Mouse (Mus musculus) CH12.LX (cell line): ENCODE measurements around the gene Hoxb5. TPM values are rescaled to one million over a fixed set of nuclear protein-coding genes. Genes with fewer than 3 reads are reported as not detected.

ENCODE experiments used
- DNase-seq: peaks from one replicate; pipeline ENCODE4 v3.0.0-alpha.2; 2013; ENCODE audit errors: extremely low read depth
- H3K27ac ChIP-seq: 2 replicates; pipeline ENCODE4 v1.5.1; 2012; ENCODE audit warnings: low read depth, mild to moderate bottlenecking, control low read depth, moderate library complexity; ENCODE audit not compliant: insufficient read depth
- H3K27me3 ChIP-seq: replicated peaks from 2 replicates; pipeline ENCODE3; 2012; ENCODE audit warnings: inconsistent platforms
- H3K36me3 ChIP-seq, 2 experiments: replicated peaks in 1 of 2; 2 replicates each; pipeline versions ENCODE3 to v1.6.1; 2012; ENCODE audit warnings: inconsistent platforms in 1 of 2, low read length in 1 of 2, mild to moderate bottlenecking in 1 of 2, mixed read lengths in 1 of 2, moderate library complexity in 1 of 2; ENCODE audit not compliant: control insufficient read depth in 1 of 2, insufficient read depth in 1 of 2
- H3K4me1 ChIP-seq, 2 experiments: 2 replicates each; pipeline ENCODE4 v1.6.1; 2012; ENCODE audit warnings: inconsistent platforms in 1 of 2, moderate library complexity in 1 of 2; ENCODE audit not compliant: insufficient read depth in 2 of 2, control insufficient read depth in 1 of 2
- H3K4me2 ChIP-seq: 2 replicates; pipeline ENCODE4 v1.6.1; 2012; ENCODE audit warnings: low read depth, mild to moderate bottlenecking, control low read depth; ENCODE audit not compliant: poor library complexity, insufficient read depth, severe bottlenecking
- H3K4me3 ChIP-seq, 3 experiments: fragments of 150-350 bp in 1 of 3; sonication (generic) in 1 of 3; replicated peaks in 1 of 3; 2 replicates each; pipeline versions ENCODE3 to v1.5.1; 2011 to 2012; ENCODE audit warnings: low read depth in 2 of 3, low read length in 2 of 3, mild to moderate bottlenecking in 2 of 3, moderate library complexity in 2 of 3, control low read depth in 1 of 3, improper control_type of control experiment in 1 of 3, inconsistent platforms in 1 of 3, mixed read lengths in 1 of 3; ENCODE audit not compliant: poor library complexity in 1 of 3
- H3K79me2 ChIP-seq: replicated peaks from 2 replicates; pipeline ENCODE4 v1.6.1; 2012; ENCODE audit warnings: mild to moderate bottlenecking, moderate library complexity; ENCODE audit not compliant: control insufficient read depth, poor library complexity, insufficient read depth, severe bottlenecking; ENCODE audit errors: extremely low read depth
- H3K9ac ChIP-seq: 2 replicates; pipeline ENCODE4 v1.6.1; 2012; ENCODE audit warnings: low read depth, mild to moderate bottlenecking, control low read depth, moderate library complexity; ENCODE audit not compliant: insufficient read depth
- H3K9me3 ChIP-seq: replicated peaks from 2 replicates; pipeline ENCODE3; 2012; ENCODE audit warnings: low read length, inconsistent platforms, mixed read lengths
- BHLHE40 ChIP-seq: IDR thresholded peaks from 2 replicates; pipeline ENCODE4 v1.6.1; 2011; ENCODE audit warnings: mild to moderate bottlenecking, low read depth, low read length, improper control_type of control experiment
- CHD1 ChIP-seq: IDR thresholded peaks from 2 replicates; pipeline ENCODE4 v1.6.1; 2012; ENCODE audit warnings: low read depth, low read length, improper control_type of control experiment, inconsistent platforms
- CHD2 ChIP-seq: IDR thresholded peaks from 2 replicates; pipeline ENCODE4 v1.6.1; 2011; ENCODE audit warnings: low read length, improper control_type of control experiment
- E2F4 ChIP-seq: IDR thresholded peaks from 2 replicates; pipeline ENCODE4 v1.6.1; 2011; ENCODE audit warnings: low read depth, low read length, improper control_type of control experiment; ENCODE audit not compliant: insufficient replicate concordance
- ELF1 ChIP-seq: IDR thresholded peaks from 2 replicates; pipeline ENCODE4 v1.6.1; 2014; ENCODE audit warnings: low read depth, mild to moderate bottlenecking, inconsistent platforms, low read length, improper control_type of control experiment
- EP300 ChIP-seq: IDR thresholded peaks from 2 replicates; pipeline ENCODE4 v1.6.1; 2011; ENCODE audit warnings: low read length, improper control_type of control experiment
- ETS1 ChIP-seq: conservative IDR thresholded peaks from 2 replicates; pipeline ENCODE4 v1.6.1; 2012; ENCODE audit warnings: low read depth, mild to moderate bottlenecking, inconsistent platforms, low read length, improper control_type of control experiment, moderate library complexity
- GABPA ChIP-seq: IDR thresholded peaks from 2 replicates; pipeline ENCODE4 v1.6.1; 2012; ENCODE audit warnings: low read depth, low read length, improper control_type of control experiment, inconsistent platforms; ENCODE audit not compliant: insufficient replicate concordance
- IRF4 ChIP-seq: IDR thresholded peaks from 2 replicates; pipeline ENCODE4 v1.6.1; 2014; ENCODE audit warnings: low read depth, mild to moderate bottlenecking, inconsistent platforms, low read length, improper control_type of control experiment
- JUND ChIP-seq: conservative IDR thresholded peaks from 2 replicates; pipeline ENCODE4 v1.6.1; 2011; ENCODE audit warnings: low read depth, low read length, improper control_type of control experiment
- MAFK ChIP-seq: IDR thresholded peaks from 2 replicates; pipeline ENCODE4 v1.6.1; 2011; ENCODE audit warnings: low read length, improper control_type of control experiment; ENCODE audit not compliant: insufficient replicate concordance
- MAX ChIP-seq: IDR thresholded peaks from 2 replicates; pipeline ENCODE4 v1.6.1; 2011; ENCODE audit warnings: low read length, improper control_type of control experiment
- MAZ ChIP-seq: IDR thresholded peaks from 2 replicates; pipeline ENCODE4 v1.6.1; 2012; ENCODE audit warnings: low read depth, mild to moderate bottlenecking, inconsistent platforms, low read length, improper control_type of control experiment, moderate library complexity
- MXI1 ChIP-seq: IDR thresholded peaks from 2 replicates; pipeline ENCODE4 v1.6.1; 2011; ENCODE audit warnings: mild to moderate bottlenecking, low read depth, low read length, improper control_type of control experiment
- NELFE ChIP-seq: IDR thresholded peaks from 2 replicates; pipeline ENCODE4 v1.6.1; 2011; ENCODE audit warnings: low read depth, low read length, improper control_type of control experiment
- PAX5 ChIP-seq: IDR thresholded peaks from 2 replicates; pipeline ENCODE4 v1.6.1; 2012; ENCODE audit warnings: low read length, inconsistent platforms, mixed read lengths
- POLR2AphosphoS2 ChIP-seq: IDR thresholded peaks from 2 replicates; pipeline ENCODE4 v1.6.1; 2011; ENCODE audit warnings: low read depth, low read length, improper control_type of control experiment
- SIN3A ChIP-seq: IDR thresholded peaks from 2 replicates; pipeline ENCODE4 v1.6.1; 2012; ENCODE audit warnings: low read length, improper control_type of control experiment, inconsistent platforms
- TCF12 ChIP-seq: IDR thresholded peaks from 2 replicates; pipeline ENCODE4 v1.6.1; 2014; ENCODE audit warnings: low read depth, mild to moderate bottlenecking, inconsistent platforms, low read length, improper control_type of control experiment
- USF1 ChIP-seq: IDR thresholded peaks from 2 replicates; pipeline ENCODE4 v1.6.1; 2014; ENCODE audit warnings: low read depth, mild to moderate bottlenecking, inconsistent platforms, low read length, improper control_type of control experiment
- USF2 ChIP-seq: conservative IDR thresholded peaks from 2 replicates; pipeline ENCODE4 v1.6.1; 2011; ENCODE audit warnings: low read depth, low read length, improper control_type of control experiment
- ZKSCAN1 ChIP-seq: IDR thresholded peaks from 2 replicates; pipeline ENCODE4 v1.6.1; 2012; ENCODE audit warnings: low read depth, inconsistent platforms, low read length, improper control_type of control experiment, borderline replicate concordance
- ZMIZ1 ChIP-seq: IDR thresholded peaks from 2 replicates; pipeline ENCODE4 v1.6.1; 2012; ENCODE audit warnings: low read depth, mild to moderate bottlenecking, inconsistent platforms, low read length, improper control_type of control experiment
- dilution Hi-C: fragments of 300-500 bp; cut with MboI; formaldehyde crosslinking; loops from 2 replicates; pipeline ENCODE4 v1.14.3; 2020; ENCODE audit warnings: low sequenced_read_pairs; ENCODE audit not compliant: extremely low pct_unique_long_range_greater_than_20kb, extremely low pct_ligation_motif_present
- in situ Hi-C: fragments of 300-500 bp; cut with MboI; formaldehyde crosslinking; loops from 3 replicates; pipeline ENCODE4 v1.14.3; 2019; ENCODE audit warnings: low sequenced_read_pairs, low pct_ligation_motif_present, low pct_unique_long_range_greater_than_20kb, mixed read lengths
- polyA plus RNA-seq: library from polyadenylated mRNA; unstranded; fragments of >175 nt; gene quantifications from 2 replicates; pipeline ENCODE4 v1.2.1, GENCODE M21; 2012; ENCODE audit warnings: low read depth; ENCODE audit not compliant: insufficient read length
- total RNA-seq, 2 experiments: library from RNA; depleted of rRNA; stranded (reverse); fragments of 300-350 nt in 1 of 2; fragments of >200 nt in 1 of 2; gene quantifications; 2 replicates each; pipeline ENCODE4 v1.2.3; 2012 to 2014

Hoxb5 gene
- total and polyA plus RNA-seq, 3 experiments, result 0.08 to 0.13 TPM; not detected in 1

- no peak overlapping the region for H3K27ac ChIP-seq
- no peaks in the 10 kb centered on the region for H3K79me2 ChIP-seq
- DNase-seq, result no peak
- H3K9me3 ChIP-seq, result peaks cover 6% of the 10 kb centered on the region
- dilution Hi-C loops, result no loop called here
- peaks cover 52% of the 10 kb centered on the region for H3K27me3 ChIP-seq
- H3K9ac ChIP-seq, result no peak overlapping the region
- H3K4me2 ChIP-seq, result no peak overlapping the region
- H3K4me3 ChIP-seq, result no peak overlapping the region
- TF ChIP-seq CHD1 (no peak), MAFK (no peak), BHLHE40 (no peak), USF2 (no peak), ZKSCAN1 (no peak), PAX5 (no peak), MAX (no peak), ELF1 (no peak), TCF12 (no peak), EP300 (no peak), NELFE (no peak), POLR2AphosphoS2 (no peak), ETS1 (no peak), ZMIZ1 (no peak), SIN3A (no peak), MXI1 (no peak), MAZ (no peak)
- TF ChIP-seq, all 38 proteins: peak for 0
- in situ Hi-C loops, result no loop called here
- H3K36me3 ChIP-seq, result no peaks in the 10 kb centered on the region
- peaks cover 0 to 12% of the 10 kb centered on the region in 2 experiments; a peak in 2 of 4 replicates for H3K4me1 ChIP-seq
Observed at GRCm38 (mm10) chr11:96353939-96354338, 50.8 kb downstream of the Hoxb5 start.

- Histone ChIP-seq H3K9ac (no peak overlapping the region), H3K4me3 (no peak overlapping the region), H3K27ac (no peak overlapping the region), H3K79me2 (no peaks in the 10 kb centered on the region), H3K36me3 (no peaks in the 10 kb centered on the region), H3K4me1 (peaks cover 0 to 12% of the 10 kb centered on the region in 2 experiments; a peak in 2 of 4 replicates), H3K27me3 (peaks cover 51% of the 10 kb centered on the region), H3K9me3 (peaks cover 6% of the 10 kb centered on the region), H3K4me2 (no peak overlapping the region)
- DNase-seq, result no peak
- dilution Hi-C loops, result no loop called here
- TF ChIP-seq CHD2 (no peak), E2F4 (no peak), MXI1 (no peak), NELFE (no peak), USF1 (no peak), MAX (no peak), JUND (no peak), IRF4 (no peak), TCF12 (no peak), GABPA (no peak), MAZ (no peak)
- in situ Hi-C loops, result no loop called here
Observed at GRCm38 (mm10) chr11:96354376-96354775, 51.2 kb downstream of the Hoxb5 start.
